In genomic region chr8:12430173-12430899, GRCm38 (mm10) we compare ENCODE assay signal across 9 mouse cellular contexts. TPM values are rescaled to one million over a fixed set of nuclear protein-coding genes. Genes with fewer than 3 reads are reported as not detected.
DNase-seq lines count a peak whose midpoint lies in the region; ATAC-seq lines count a peak whose summit lies in the region.
"Had no signal": no experiment of that assay in that cellular context is flagged by ENCODE, and none has a peak within 500 bp of the region (broad histone marks: within the 10 kb centered on the region; RNA-seq: fewer than 3 reads in every experiment).

No protein-coding gene starts in this region.

- peak overlapping the region; percentile 32 for H3K4me3 ChIP-seq in forebrain, embryonic 14.5 days (ENCODE audit: low read depth, low read length)
- peak overlapping the region; percentile 23 for H3K4me3 ChIP-seq in hindbrain, embryonic 14.5 days (replicated peaks; ENCODE audit: low read length)
- 0 out of 2 replicates have a peak overlapping the region, but pooled peaks have one; percentile 2 for H3K4me3 ChIP-seq in stomach, embryonic 15.5 days (replicated peaks)
- no peak overlapping the region for H3K4me3 ChIP-seq in liver, embryonic 12.5 days

- H3K27me3 ChIP-seq in forebrain, embryonic 14.5 days (replicated peaks; ENCODE audit: control insufficient read depth, insufficient read depth, low read length), result 0 out of 2 replicates have a peak, but pooled peaks cover 8% of the 10 kb centered on the region
- H3K27me3 ChIP-seq in hindbrain, embryonic 14.5 days (ENCODE audit: control insufficient read depth, insufficient read depth, low read length), result peaks cover 91% of the 10 kb centered on the region
- peaks cover 87% of the 10 kb centered on the region for H3K27me3 ChIP-seq in stomach, embryonic 15.5 days (replicated peaks)
- peaks cover 91% of the 10 kb centered on the region for H3K27me3 ChIP-seq in liver, embryonic 12.5 days (replicated peaks)

- DNase-seq in adrenal gland, adult 2 months, result peak; percentile 13
- no peak for DNase-seq in adrenal gland, adult 8-10 months
- DNase-seq in brain, embryonic 18.5 days (ENCODE audit: low read depth, low spot score), result peak; percentile 73
- DNase-seq in forebrain, embryonic 14.5 days (ENCODE audit: low spot score), result peak; percentile 96
- DNase-seq in hindbrain, embryonic 14.5 days (ENCODE audit: low spot score), result peak; percentile 70
- peak; percentile 76 for DNase-seq in mesoderm, embryonic 11.5 days (ENCODE audit: low read depth, low spot score)

- WGBS in forebrain, embryonic 14.5 days, result under 1% methylated on average over 45 of the region's 46 CpGs
- under 1% methylated on average over 46 of the region's 46 CpGs for WGBS in hindbrain, embryonic 14.5 days
- WGBS in stomach, embryonic 15.5 days, result 2% methylated on average over 46 of the region's 46 CpGs
- 3% methylated on average over 46 of the region's 46 CpGs for WGBS in liver, embryonic 12.5 days (ENCODE audit: insufficient replicate concordance)

- ATAC-seq in forebrain, embryonic 14.5 days, result peak; percentile 82
- ATAC-seq in hindbrain, embryonic 14.5 days (ENCODE audit: low FRiP score), result peak; percentile 77
- ATAC-seq in stomach, embryonic 15.5 days (ENCODE audit: insufficient read depth, low FRiP score, low read depth), result no peak
- ATAC-seq in liver, embryonic 12.5 days, result no peak

- no peaks in the 10 kb centered on the region for H3K9me3 ChIP-seq in forebrain, embryonic 14.5 days (replicated peaks; ENCODE audit: control insufficient read depth, low read length)
- H3K9me3 ChIP-seq in hindbrain, embryonic 14.5 days (ENCODE audit: control insufficient read depth, low read length), result no peaks in the 10 kb centered on the region
- H3K9me3 ChIP-seq in stomach, embryonic 15.5 days, result no peaks in the 10 kb centered on the region
- H3K9me3 ChIP-seq in liver, embryonic 12.5 days (replicated peaks), result no peaks in the 10 kb centered on the region

- H3K36me3 ChIP-seq in forebrain, embryonic 14.5 days (ENCODE audit: control insufficient read depth, insufficient read depth, low read length), result peaks cover under 1% of the 10 kb centered on the region; the same call in 1 of the 2 replicates
- H3K36me3 ChIP-seq in hindbrain, embryonic 14.5 days (replicated peaks; ENCODE audit: control insufficient read depth, insufficient read depth), result no peaks in the 10 kb centered on the region
- no peaks in the 10 kb centered on the region for H3K36me3 ChIP-seq in stomach, embryonic 15.5 days
- no peaks in the 10 kb centered on the region for H3K36me3 ChIP-seq in liver, embryonic 12.5 days

- peak overlapping the region; percentile 92 for H3K27ac ChIP-seq in forebrain, embryonic 14.5 days (ENCODE audit: low read depth, low read length)
- H3K27ac ChIP-seq in hindbrain, embryonic 14.5 days, result peak overlapping the region; percentile 75
- no peak overlapping the region for H3K27ac ChIP-seq in stomach, embryonic 15.5 days
- H3K27ac ChIP-seq in liver, embryonic 12.5 days, result no peak overlapping the region

- H3K4me2 ChIP-seq in forebrain, embryonic 14.5 days (ENCODE audit: low read length), result peak overlapping the region; percentile 73
- H3K4me2 ChIP-seq in hindbrain, embryonic 14.5 days (replicated peaks), result peak overlapping the region; percentile 56
- peak overlapping the region; percentile 25 for H3K4me2 ChIP-seq in stomach, embryonic 15.5 days
- H3K4me2 ChIP-seq in liver, embryonic 12.5 days, result no peak overlapping the region

- H3K4me1 ChIP-seq in forebrain, embryonic 14.5 days (ENCODE audit: control insufficient read depth, insufficient read depth, low read length), result peaks cover 65% of the 10 kb centered on the region
- peaks cover 26% of the 10 kb centered on the region for H3K4me1 ChIP-seq in hindbrain, embryonic 14.5 days (replicated peaks; ENCODE audit: control insufficient read depth, insufficient read depth, low read length)
- peaks cover 14% of the 10 kb centered on the region for H3K4me1 ChIP-seq in stomach, embryonic 15.5 days
- no peaks in the 10 kb centered on the region for H3K4me1 ChIP-seq in liver, embryonic 12.5 days

- H3K9ac ChIP-seq in forebrain, embryonic 14.5 days (ENCODE audit: low read length), result peak overlapping the region; percentile 71
- 0 out of 2 replicates have a peak overlapping the region, but pooled peaks have one; percentile 52 for H3K9ac ChIP-seq in hindbrain, embryonic 14.5 days
- H3K9ac ChIP-seq in stomach, embryonic 15.5 days, result no peak overlapping the region
- no peak overlapping the region for H3K9ac ChIP-seq in liver, embryonic 12.5 days

RNA-seq across cellular contexts. Expression of gene Sox1, which starts 35.2 kb away (rescaled TPM):
- total RNA-seq in adrenal gland, adult 2 months (2021), result not detected
- 0.04 TPM in 1 of 2 replicates, not detected in the other for polyA plus RNA-seq in adrenal gland, adult 2 months (2012; rRNA removed)
- not detected for total RNA-seq in adrenal gland, adult 8-10 months (2022)
- 5.7 and 6.1 TPM in 2 replicates for polyA plus RNA-seq in forebrain, embryonic 14.5 days (2014; fragmentation: Nextera tagmentation; extraction: Ambion mirVana)
- polyA plus RNA-seq in hindbrain, embryonic 14.5 days (2014; fragmentation: Nextera tagmentation; extraction: Ambion mirVana), result 1.9 and 2.5 TPM in 2 replicates
- not detected in 2 replicates for polyA plus RNA-seq in stomach, embryonic 15.5 days (2015; fragmentation: Nextera tagmentation; extraction: Ambion mirVana)
- not detected in 2 replicates for polyA plus RNA-seq in liver, embryonic 12.5 days (2016; fragmentation: Nextera tagmentation; extraction: Ambion mirVana)
- polyA plus RNA-seq: liver, embryonic 16.5 days had no signal

Comparison
In these comparisons a context has a peak if more than half of its experiments do, and no peak if none do; other contexts are left out.
1. ATAC-seq: peak in forebrain, embryonic 14.5 days (single experiment) and hindbrain, embryonic 14.5 days (single experiment); none in stomach, embryonic 15.5 days (single experiment) and liver, embryonic 12.5 days (single experiment).
2. H3K27ac ChIP-seq: peak in forebrain, embryonic 14.5 days (single experiment) and hindbrain, embryonic 14.5 days (single experiment); none in stomach, embryonic 15.5 days (single experiment) and liver, embryonic 12.5 days (single experiment).
3. H3K9ac ChIP-seq: peak in forebrain, embryonic 14.5 days (single experiment) and hindbrain, embryonic 14.5 days (single experiment); none in stomach, embryonic 15.5 days (single experiment) and liver, embryonic 12.5 days (single experiment).